Mouse (Mus musculus) induced T-regulatory cell, adult 2 months (primary cell): ENCODE results near the gene Plp2.
"Not testable (repeated sequence)": the region's sequence is repeated elsewhere in the genome, so short reads cannot be mapped to it uniquely, and the experiment has no call there.

ENCODE experiments used
- DNase-seq: peaks from one replicate; pipeline ENCODE4 v3.0.0-alpha.2; 2012; ENCODE audit warnings: low read depth

The Plp2 gene

DNA sequence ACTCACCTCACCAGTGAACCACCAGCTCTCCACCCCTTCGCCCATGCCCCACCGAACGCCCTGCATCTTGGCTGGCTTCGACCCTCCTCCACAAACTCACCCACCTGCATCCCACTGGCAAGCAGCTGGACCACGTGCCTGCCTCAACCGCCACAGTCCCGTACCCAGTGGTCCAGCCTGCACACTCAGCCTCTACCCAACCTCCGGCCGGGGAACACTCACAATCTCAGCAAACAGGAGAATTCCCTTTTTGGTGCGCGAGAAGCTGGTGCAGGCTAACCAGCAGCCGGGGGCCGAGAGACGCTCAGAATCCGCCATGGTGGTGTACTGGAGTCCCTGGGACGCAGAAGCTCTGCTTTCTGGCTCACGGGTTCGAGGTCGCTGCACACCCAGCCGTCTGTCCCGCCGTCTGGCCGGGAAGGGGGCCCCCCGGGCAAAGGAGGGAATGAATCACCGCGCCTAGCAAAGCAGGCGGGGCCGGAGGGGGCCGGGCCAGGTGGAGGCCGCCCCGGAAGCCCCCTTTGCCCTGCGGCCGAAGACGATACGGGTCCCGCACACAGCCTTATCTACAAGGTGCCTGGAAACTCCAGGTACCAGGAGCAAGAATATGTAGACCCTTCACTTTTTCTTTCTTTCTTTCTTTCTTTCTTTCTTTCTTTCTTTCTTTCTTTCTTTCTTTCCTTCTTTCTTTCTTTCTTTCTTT, at the start of gene Plp2:
TSS of gene Plp2 (minus strand) at position 470 of the 703 bp plus-strand sequence.
- peak; percentile 66 for DNase-seq

DNA sequence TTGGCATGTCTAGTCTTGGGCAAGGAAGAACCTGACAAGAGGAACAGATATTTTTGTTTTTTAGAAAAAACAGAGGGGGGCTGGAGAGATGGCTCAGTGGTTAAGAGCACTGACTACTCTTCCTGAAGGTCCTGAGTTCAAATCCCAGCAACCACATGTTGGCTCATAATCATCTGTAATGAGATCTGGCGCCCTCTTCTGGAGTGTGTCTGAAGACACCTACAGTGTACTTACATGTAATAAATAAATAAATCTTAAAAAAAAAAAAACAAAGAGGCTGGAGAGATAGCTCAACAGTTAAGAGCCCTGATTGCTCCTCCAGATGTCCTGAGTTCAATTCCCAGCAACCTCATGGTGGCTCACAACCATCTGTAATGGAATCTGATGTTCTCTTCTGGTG, 44.9 kb upstream of the Plp2 start:
- DNase-seq, result peak; percentile 55

- DNase-seq, result peak; percentile 94
Observed at GRCm38 (mm10) chrX:7714135-7714899, 43.1 kb upstream of the Plp2 start, which contains the start of gene Wdr45. Gene Wdr45 (plus strand): TSS chrX:7714333.

DNA sequence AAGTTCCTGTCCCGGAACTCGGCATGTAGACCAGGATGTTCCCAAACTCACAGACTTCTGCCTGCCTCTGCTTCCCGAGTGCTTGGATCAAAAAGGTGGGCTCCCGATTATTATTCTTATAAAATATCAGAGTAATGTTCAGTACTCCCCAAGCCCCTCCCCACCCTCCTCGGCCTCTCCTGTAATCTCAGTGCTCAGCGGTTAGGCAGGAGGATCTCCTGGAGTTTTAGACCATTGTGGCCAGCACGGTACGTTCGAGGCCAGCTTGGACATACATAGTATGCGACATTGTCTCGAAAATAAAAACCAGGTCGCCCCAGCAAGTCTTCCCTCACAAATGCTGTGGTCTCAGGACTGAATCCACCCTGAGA, 42.6 kb upstream of the Plp2 start:
- DNase-seq, result not testable (repeated sequence)

GRCm38 (mm10) chrX:7696954-7697381, 25.8 kb upstream of the Plp2 start, which contains the start of gene Gpkow:
Gene Gpkow (plus strand): TSS chrX:7697131.
- DNase-seq, result peak; percentile 91

- DNase-seq, result no peak
Observed at GRCm38 (mm10) chrX:7696520-7696919, 25.3 kb upstream of the Plp2 start.

DNA sequence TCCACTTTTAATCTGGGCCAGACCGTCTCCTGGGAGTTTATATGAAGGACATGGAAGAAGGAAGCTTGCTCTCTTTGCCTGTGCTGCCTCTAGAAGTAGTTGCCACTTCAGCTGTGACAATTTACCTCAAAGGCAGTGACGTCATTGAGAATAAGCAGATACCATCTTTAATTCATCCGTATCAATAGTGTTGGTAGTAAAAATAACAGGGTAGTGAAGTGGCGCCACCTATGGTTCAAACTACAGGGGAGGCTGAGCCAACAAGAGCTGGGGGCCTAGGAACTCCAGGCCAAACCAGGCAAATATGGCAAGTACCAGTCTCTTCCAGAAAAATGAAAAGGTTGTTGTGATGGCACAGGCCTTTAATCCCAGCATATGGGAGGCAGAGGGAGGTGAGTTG, 21.7 kb upstream of the Plp2 start:
- peak; percentile 83 for DNase-seq

DNA sequence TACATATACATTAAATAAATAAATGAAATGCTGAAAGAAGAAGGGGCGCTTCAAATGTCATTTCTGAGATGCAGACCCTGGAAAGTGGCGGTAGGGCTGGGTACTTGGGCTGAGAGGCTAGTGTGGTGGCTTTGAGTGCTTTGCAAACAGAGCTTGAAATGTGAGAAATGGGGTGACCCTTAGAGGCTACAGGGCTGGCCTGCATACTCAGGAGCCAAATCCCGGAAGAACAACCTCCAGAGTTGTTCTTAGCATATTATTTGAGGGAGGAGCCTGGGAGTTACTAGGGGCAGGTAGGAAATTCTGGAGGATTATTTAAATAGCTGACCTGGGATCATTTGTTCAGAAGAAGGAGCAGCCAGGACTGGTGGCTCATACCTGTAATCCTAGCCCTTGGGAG, 19.3 kb upstream of the Plp2 start:
- DNase-seq, result no peak

GRCm38 (mm10) chrX:7688321-7688720, 17.1 kb upstream of the Plp2 start:
- DNase-seq, result no peak

DNA sequence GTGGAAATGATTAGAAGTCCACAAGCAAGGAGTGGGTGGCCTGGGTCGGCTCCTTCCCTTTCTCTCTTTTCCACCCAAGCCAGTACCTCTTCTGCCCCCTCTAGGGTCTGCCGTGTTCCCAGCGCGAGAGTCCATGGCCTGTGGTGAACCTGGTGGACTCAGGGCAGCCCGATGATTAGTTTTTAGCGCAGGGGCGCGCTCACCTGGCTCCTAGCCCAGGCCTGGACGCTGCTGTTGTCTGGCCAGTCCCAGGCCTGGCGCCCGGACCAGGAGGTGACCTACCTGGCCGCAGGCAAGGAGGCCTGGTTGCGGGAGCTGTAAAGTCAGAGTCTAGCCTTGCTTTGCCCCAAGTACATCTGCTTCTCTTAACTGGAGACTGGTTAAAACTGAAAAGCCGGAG, 9.7 kb upstream of the Plp2 start, which contains the start of gene Magix:
TSS of gene Magix (minus strand) at position 388 of the 400 bp plus-strand sequence.
- DNase-seq, result no peak

GRCm38 (mm10) chrX:7680057-7680412, 8.8 kb upstream of the Plp2 start:
- DNase-seq, result no peak

GRCm38 (mm10) chrX:7679405-7680056, 8.3 kb upstream of the Plp2 start:
- DNase-seq, result peak; percentile 93

DNA sequence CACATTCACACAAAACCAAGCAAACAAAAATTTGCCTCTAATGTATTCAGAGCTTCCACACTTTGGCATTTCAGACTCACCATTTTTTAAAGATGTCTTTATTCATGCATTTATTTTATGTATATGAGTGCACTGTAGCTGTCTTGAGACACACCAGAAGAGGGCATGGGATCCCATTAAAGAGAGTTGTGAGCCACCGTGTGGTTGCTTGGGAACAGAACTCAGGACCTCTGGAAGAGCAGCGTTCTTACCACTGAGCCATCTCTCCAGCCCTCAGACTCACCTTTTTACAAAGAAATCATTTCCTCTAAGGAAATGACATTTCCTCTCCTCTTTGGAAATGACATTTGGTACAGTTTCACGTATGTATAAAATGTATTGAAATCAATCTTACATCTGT, 7.8 kb upstream of the Plp2 start:
- DNase-seq, result no peak

DNA sequence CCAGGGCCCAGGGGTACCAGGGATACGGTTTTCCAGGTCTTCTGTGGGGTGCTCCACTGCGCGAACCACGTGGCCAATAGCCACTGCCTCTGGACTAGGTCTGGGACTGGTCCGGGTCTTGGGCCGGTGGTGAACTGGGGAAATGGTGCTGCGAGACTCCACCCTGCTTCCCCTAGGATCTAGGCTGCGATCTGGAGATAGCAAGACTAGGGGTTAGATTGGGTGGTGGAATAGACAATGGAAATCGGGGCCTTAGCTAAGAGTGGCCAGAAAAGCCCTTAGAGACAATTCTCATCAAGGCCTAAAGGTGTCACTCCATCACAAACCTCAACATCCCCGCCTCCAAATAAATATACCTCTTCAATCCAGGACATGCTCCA, 3.8 kb upstream of the Plp2 start:
- peak; percentile 36 for DNase-seq

DNA sequence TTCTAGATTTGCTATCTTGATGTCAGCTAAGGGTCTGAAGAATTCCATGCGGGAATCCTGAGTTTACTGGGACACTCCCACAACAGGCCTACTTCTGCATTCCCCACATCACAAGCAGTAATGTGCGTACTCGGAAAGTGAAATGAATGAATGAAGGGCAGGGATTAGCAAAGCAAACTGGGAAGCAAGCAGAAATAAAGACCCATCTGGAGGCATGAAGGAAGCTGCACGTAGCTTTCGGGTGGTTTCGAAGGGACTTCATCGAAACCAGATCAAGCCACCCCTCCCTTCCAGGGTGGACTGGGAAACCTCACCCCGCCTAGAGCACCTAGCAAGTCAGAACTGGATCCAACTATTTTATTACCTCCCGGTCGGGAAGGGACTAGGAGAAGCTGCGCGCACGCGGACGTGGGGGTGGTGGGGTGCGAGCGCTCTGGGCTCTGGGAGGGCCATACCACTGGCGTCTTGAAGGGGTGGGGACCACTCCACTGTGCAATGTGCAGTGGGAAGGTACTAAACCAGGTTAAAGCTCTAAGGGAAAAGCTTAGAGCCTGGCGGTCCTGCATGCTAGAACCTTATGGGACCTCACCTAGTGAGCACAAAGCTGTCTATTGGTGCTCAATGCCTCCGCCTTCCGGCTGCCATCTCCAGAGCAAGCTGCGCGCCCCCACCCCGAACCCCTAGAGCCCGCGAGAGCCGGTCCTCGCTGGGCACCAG, 3.3 kb upstream of the Plp2 start:
- DNase-seq, result peak; percentile 51

- peak; percentile 60 for DNase-seq
Observed at GRCm38 (mm10) chrX:7673578-7674281, 2.5 kb upstream of the Plp2 start.

DNA sequence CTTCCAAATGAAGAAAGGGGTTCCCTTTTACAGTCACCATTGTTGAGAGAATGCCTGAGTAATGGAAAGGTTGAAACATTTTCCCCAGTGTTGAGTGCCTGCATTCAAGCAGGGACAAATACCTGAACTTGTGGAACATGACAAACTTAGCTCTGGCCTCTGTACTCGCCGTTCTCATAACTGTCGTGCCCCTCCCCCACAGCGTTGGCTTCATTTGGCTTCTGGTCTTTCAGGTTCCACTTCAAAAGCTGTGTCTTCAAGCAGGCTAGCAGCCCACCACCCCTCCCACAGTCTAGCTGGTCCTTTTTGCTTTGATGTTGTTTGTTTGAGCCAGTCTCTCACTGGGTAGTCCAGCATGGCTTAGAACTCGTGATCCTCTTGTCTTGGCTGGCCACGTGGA, 1.5 kb upstream of the Plp2 start:
- DNase-seq, result peak; percentile 22

DNA sequence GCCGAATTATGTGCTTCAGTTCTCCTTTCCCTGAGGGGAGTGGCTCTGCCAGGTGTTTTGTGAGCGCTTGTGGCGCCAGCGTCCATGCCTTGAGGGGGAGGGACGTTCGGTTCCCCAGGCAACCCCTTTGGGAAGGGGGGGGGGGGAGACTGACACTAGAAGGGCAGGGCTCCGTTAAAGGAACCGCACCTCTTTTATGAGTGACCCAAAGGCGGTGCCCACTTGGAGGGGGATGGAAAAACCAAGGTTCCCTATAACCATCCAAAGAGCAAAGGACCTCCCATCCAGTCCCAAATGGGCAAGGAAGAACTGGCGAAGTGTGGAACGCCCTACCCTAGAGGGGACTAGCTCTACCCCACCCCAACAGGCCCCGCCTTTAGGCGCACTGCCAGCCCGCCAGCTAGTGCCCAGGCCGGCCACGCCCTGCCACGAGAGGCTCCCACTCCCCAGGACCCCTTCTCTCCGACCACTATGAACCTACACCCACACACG, 754 bp downstream of the Plp2 start:
- peak; percentile 73 for DNase-seq

DNA sequence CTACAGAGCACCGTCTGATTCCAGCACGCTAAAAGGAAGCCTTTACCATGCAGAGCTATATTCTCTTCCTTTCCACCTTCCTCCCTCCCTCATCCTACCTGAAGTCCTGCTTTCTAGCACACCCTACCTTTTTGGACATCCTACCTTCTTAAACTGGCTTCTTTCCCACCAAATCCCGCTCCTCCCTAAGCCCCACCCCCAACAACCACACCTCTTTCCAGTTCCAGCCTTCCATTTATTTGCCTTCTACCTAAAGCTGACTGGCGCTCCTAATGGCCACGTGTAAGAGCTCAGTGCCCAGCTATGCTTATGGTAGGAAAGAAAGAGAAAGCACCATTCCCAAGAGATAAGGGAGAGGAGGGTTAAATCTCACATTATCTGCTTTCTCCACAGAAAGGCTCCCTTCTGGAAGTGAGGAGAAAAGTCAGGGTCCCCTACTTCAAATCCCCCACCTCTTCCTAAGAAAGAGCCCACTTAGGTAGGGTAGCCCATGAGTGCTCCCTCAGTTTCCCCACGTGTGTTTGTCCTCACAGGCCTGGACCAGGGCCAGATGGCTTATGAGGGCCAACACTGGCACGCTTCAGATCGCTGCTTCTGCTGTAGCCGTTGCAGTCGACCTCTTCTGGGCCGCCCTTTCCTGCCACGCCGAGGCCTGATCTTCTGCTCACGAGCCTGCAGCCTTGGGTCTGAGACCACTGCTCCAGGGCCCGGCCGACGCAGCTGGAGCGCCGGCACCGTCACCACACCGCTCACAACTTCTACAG, 5.3 kb downstream of the Plp2 start:
- DNase-seq, result no peak

DNA sequence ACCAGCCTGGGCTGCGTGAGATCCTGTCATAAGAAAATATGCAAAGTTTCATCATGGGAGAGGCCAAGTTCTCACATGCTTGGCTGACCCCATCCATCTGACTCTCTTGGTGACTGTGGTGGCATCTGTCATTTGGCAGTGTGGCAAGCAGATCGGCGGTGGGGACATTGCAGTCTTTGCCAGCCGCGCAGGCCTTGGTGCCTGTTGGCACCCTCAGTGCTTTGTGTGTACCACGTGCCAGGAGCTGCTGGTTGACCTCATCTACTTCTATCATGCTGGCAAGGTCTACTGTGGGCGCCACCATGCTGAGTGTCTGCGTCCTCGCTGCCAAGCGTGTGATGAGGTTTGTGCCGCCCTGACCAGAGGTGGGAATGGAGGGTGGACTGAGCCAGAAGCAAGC, 6.4 kb downstream of the Plp2 start:
- no peak for DNase-seq

DNA sequence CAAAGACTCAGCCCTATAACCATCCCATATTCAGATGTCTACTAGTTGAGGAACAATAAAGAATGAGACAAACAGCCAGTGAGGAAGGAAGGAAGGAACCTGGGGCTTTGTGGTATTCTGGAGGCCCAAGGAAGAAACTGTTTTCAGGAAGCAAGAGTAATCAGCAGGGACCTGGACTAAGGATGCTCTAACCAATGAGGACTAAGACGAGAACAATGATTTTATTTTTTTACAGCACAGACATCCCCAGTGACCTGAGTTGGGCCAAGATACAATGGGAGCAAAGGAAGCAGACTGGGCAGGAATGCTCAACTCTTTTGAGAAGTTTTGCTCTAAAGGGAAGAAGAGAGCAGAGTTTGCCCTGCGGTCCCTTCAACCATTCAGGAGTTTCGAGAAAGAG, 8.3 kb downstream of the Plp2 start:
- no peak for DNase-seq
